Mouse (Mus musculus) embryonic fibroblast, embryonic 13.5 days (primary cell): ENCODE measurements around the gene Ppp1r14a.

Experiments
- CTCF ChIP-seq: IDR thresholded peaks from 2 replicates; pipeline ENCODE4 v1.5.1; 2011; ENCODE audit warnings: mild to moderate bottlenecking, control low read depth, low read length, moderate library complexity, borderline replicate concordance; ENCODE audit not compliant: insufficient read depth
- POLR2A ChIP-seq: IDR thresholded peaks from 2 replicates; pipeline ENCODE4 v1.6.1; 2011; ENCODE audit warnings: low read depth, mild to moderate bottlenecking, control low read depth, low read length, moderate library complexity

DNA sequence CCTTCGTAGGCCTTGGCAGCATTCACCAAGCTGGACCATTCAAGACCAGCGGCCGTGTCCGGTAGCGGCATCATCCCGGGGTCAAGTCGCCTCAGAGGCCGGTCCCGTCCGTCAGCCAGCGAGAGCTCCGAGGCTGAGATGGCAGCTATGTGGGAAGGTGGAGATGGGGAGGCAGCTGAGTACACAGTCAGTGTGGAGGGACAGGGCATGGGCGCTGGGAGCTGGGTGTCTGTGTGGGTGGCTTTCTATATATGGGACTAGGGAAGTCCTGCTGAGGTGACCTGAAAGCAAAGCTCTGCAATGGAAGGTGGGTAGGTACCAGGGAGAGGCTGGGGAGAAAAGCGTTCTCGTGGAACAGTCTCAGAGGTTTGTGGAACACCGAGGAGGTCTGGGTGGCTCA, 39.9 kb downstream of the Ppp1r14a start:
- TF ChIP-seq CTCF (no peak), POLR2A (no peak)
